Mouse (Mus musculus) liver, embryonic 15.5 days (tissue): ENCODE measurements at regions not wholly inside any gene's neighbourhood (a gene's known extent, or its start where the extent isn't known, plus 50 kb on each side); places are given as distances from the start of the nearest gene placed in this dataset.

Experiments
- ATAC-seq: fragments of 200-750 bp; cut with Nextera tagmentation; 2 replicates; pipeline ENCODE4 v1.8.0; 2017; ENCODE audit warnings: moderate number of reproducible peaks, mild to moderate bottlenecking, moderate library complexity; ENCODE audit not compliant: insufficient read depth
- H3K27ac ChIP-seq: fragments of 300-500 bp; sonication (generic); replicated peaks from 2 replicates; pipeline ENCODE4 v1.5.1; 2015; ENCODE audit warnings: mild to moderate bottlenecking, inconsistent platforms
- H3K27me3 ChIP-seq: fragments of 300-500 bp; sonication (generic); 2 replicates; pipeline ENCODE4 v1.6.1; 2015; ENCODE audit warnings: mild to moderate bottlenecking, inconsistent platforms
- H3K36me3 ChIP-seq: fragments of 300-500 bp; sonication (generic); replicated peaks from 2 replicates; pipeline ENCODE4 v1.6.1; 2015; ENCODE audit warnings: moderate library complexity, mild to moderate bottlenecking, inconsistent platforms
- H3K4me1 ChIP-seq: fragments of 300-500 bp; sonication (generic); replicated peaks from 2 replicates; pipeline ENCODE4 v1.6.1; 2015; ENCODE audit warnings: inconsistent platforms
- H3K4me2 ChIP-seq: fragments of 300-500 bp; sonication (generic); 2 replicates; pipeline ENCODE4 v1.6.1; 2015; ENCODE audit warnings: moderate library complexity, mild to moderate bottlenecking, inconsistent platforms
- H3K4me3 ChIP-seq: fragments of 300-500 bp; sonication (generic); replicated peaks from 2 replicates; pipeline ENCODE4 v1.5.1; 2015; ENCODE audit warnings: mild to moderate bottlenecking, inconsistent platforms
- H3K9ac ChIP-seq: fragments of 300-500 bp; sonication (generic); 2 replicates; pipeline ENCODE4 v1.6.1; 2015; ENCODE audit warnings: moderate library complexity, mild to moderate bottlenecking, inconsistent platforms
- H3K9me3 ChIP-seq: fragments of 300-500 bp; sonication (generic); replicated peaks from 2 replicates; pipeline ENCODE4 v1.6.1; 2016; ENCODE audit warnings: inconsistent platforms
- WGBS: fragments of 180-500 bp; shearing (Covaris S2); methylation state at CpG from one replicate; pipeline ENCODE4 v1.1.7; 2015; ENCODE audit warnings: mixed read lengths; ENCODE audit not compliant: insufficient replicate concordance; 5-methylcytosine and 5-hydroxymethylcytosine counted together

- Histone ChIP-seq H3K9ac (no peak overlapping the region), H3K36me3 (no peaks in the 10 kb centered on the region), H3K4me1 (no peaks in the 10 kb centered on the region), H3K4me2 (no peak overlapping the region), H3K4me3 (no peak overlapping the region), H3K27me3 (no peaks in the 10 kb centered on the region), H3K9me3 (no peaks in the 10 kb centered on the region), H3K27ac (no peak overlapping the region)
- WGBS: 61% methylated on average over 8 of the region's 8 CpGs
- ATAC-seq: peak; percentile 58; the same call in 1 of the 2 replicates
Observed at GRCm38 (mm10) chr17:45819143-45819542, 85.5 kb upstream of the 1600014C23Rik start.

- H3K36me3 ChIP-seq: no peaks in the 10 kb centered on the region
- H3K4me1 ChIP-seq: no peaks in the 10 kb centered on the region
- H3K4me2 ChIP-seq: no peak overlapping the region
- peaks cover under 1% of the 10 kb centered on the region; the same call in 1 of the 2 replicates for H3K27me3 ChIP-seq
- H3K9ac ChIP-seq: no peak overlapping the region
- 60% methylated on average over 3 of the region's 3 CpGs for WGBS
- H3K9me3 ChIP-seq: no peaks in the 10 kb centered on the region
- H3K27ac ChIP-seq: no peak overlapping the region
- ATAC-seq: no peak
- H3K4me3 ChIP-seq: no peak overlapping the region
Observed at GRCm38 (mm10) chr17:45816566-45816965, 82.9 kb upstream of the 1600014C23Rik start.

- no peak overlapping the region for H3K9ac ChIP-seq
Observed at GRCm38 (mm10) chr17:45815833-45816232, 82.2 kb upstream of the 1600014C23Rik start.

GRCm38 (mm10) chr17:45815341-45815740 lies 81.7 kb upstream of the 1600014C23Rik start:
- Histone ChIP-seq H3K9ac (no peak overlapping the region), H3K27me3 (peaks cover 6% of the 10 kb centered on the region; the same call in 1 of the 2 replicates), H3K4me2 (no peak overlapping the region), H3K27ac (no peak overlapping the region), H3K36me3 (no peaks in the 10 kb centered on the region), H3K9me3 (no peaks in the 10 kb centered on the region), H3K4me1 (no peaks in the 10 kb centered on the region), H3K4me3 (no peak overlapping the region)
- WGBS: 32% methylated on average over 7 of the region's 7 CpGs
- ATAC-seq: no peak

More at GRCm38 (mm10) chr17:45815833-45816232, 82.2 kb upstream of the 1600014C23Rik start:
- H3K9me3 ChIP-seq: no peaks in the 10 kb centered on the region
- 25% methylated on average over 2 of the region's 2 CpGs for WGBS
- H3K4me2 ChIP-seq: no peak overlapping the region
- H3K27me3 ChIP-seq: peaks cover 6% of the 10 kb centered on the region; the same call in 1 of the 2 replicates
- H3K27ac ChIP-seq: no peak overlapping the region
- no peak overlapping the region for H3K4me3 ChIP-seq
- no peaks in the 10 kb centered on the region for H3K4me1 ChIP-seq
- no peak for ATAC-seq
- no peaks in the 10 kb centered on the region for H3K36me3 ChIP-seq

- 30% methylated on average over 11 of the region's 11 CpGs for WGBS
- Histone ChIP-seq H3K4me2 (no peak overlapping the region), H3K9ac (no peak overlapping the region), H3K4me3 (no peak overlapping the region), H3K27me3 (peaks cover 6% of the 10 kb centered on the region; the same call in 1 of the 2 replicates), H3K9me3 (no peaks in the 10 kb centered on the region), H3K4me1 (no peaks in the 10 kb centered on the region), H3K36me3 (no peaks in the 10 kb centered on the region), H3K27ac (no peak overlapping the region)
- no peak for ATAC-seq
Observed at GRCm38 (mm10) chr17:45814586-45814985, 80.9 kb upstream of the 1600014C23Rik start.

GRCm38 (mm10) chr17:45813956-45814355 lies 80.3 kb upstream of the 1600014C23Rik start:
- ATAC-seq: no peak
- H3K9me3 ChIP-seq: no peaks in the 10 kb centered on the region
- H3K27ac ChIP-seq: no peak overlapping the region
- no peaks in the 10 kb centered on the region for H3K4me1 ChIP-seq
- H3K4me3 ChIP-seq: no peak overlapping the region
- peaks cover 6% of the 10 kb centered on the region; the same call in 1 of the 2 replicates for H3K27me3 ChIP-seq
- H3K4me2 ChIP-seq: no peak overlapping the region
- 48% methylated on average over 5 of the region's 5 CpGs for WGBS
- H3K36me3 ChIP-seq: no peaks in the 10 kb centered on the region
- H3K9ac ChIP-seq: no peak overlapping the region

GRCm38 (mm10) chr17:45812289-45812955 lies 78.8 kb upstream of the 1600014C23Rik start:
- peaks cover 15% of the 10 kb centered on the region for H3K27me3 ChIP-seq
- no peak for ATAC-seq
- H3K4me1 ChIP-seq: no peaks in the 10 kb centered on the region
- no peaks in the 10 kb centered on the region for H3K9me3 ChIP-seq
- no peak overlapping the region for H3K27ac ChIP-seq
- H3K36me3 ChIP-seq: no peaks in the 10 kb centered on the region
- WGBS: 69% methylated on average over 9 of the region's 9 CpGs
- H3K9ac ChIP-seq: no peak overlapping the region
- H3K4me3 ChIP-seq: no peak overlapping the region
- H3K4me2 ChIP-seq: no peak overlapping the region

- Histone ChIP-seq H3K9ac (no peak overlapping the region), H3K4me1 (no peaks in the 10 kb centered on the region), H3K27me3 (peaks cover 20% of the 10 kb centered on the region), H3K4me3 (no peak overlapping the region), H3K36me3 (no peaks in the 10 kb centered on the region), H3K9me3 (no peaks in the 10 kb centered on the region), H3K27ac (no peak overlapping the region), H3K4me2 (no peak overlapping the region)
- 68% methylated on average over 11 of the region's 11 CpGs for WGBS
- ATAC-seq: no peak
Observed at GRCm38 (mm10) chr17:45811632-45812221, 78.1 kb upstream of the 1600014C23Rik start.

GRCm38 (mm10) chr17:45809728-45810127 lies 76.1 kb upstream of the 1600014C23Rik start:
- no peak for ATAC-seq
- H3K36me3 ChIP-seq: no peaks in the 10 kb centered on the region
- WGBS: 74% methylated on average over 6 of the region's 6 CpGs
- no peak overlapping the region for H3K4me3 ChIP-seq
- no peak overlapping the region for H3K9ac ChIP-seq
- H3K4me1 ChIP-seq: no peaks in the 10 kb centered on the region
- H3K9me3 ChIP-seq: no peaks in the 10 kb centered on the region
- no peak overlapping the region for H3K4me2 ChIP-seq
- H3K27ac ChIP-seq: no peak overlapping the region
- H3K27me3 ChIP-seq: peaks cover 40% of the 10 kb centered on the region

GRCm38 (mm10) chr17:45808374-45808773 lies 74.7 kb upstream of the 1600014C23Rik start:
- H3K9me3 ChIP-seq: no peaks in the 10 kb centered on the region
- H3K27me3 ChIP-seq: peaks cover 52% of the 10 kb centered on the region
- 44% methylated on average over 4 of the region's 4 CpGs for WGBS
- no peaks in the 10 kb centered on the region for H3K4me1 ChIP-seq
- H3K27ac ChIP-seq: no peak overlapping the region
- no peak overlapping the region for H3K4me2 ChIP-seq
- ATAC-seq: no peak
- H3K4me3 ChIP-seq: no peak overlapping the region
- no peak overlapping the region for H3K9ac ChIP-seq
- H3K36me3 ChIP-seq: no peaks in the 10 kb centered on the region

GRCm38 (mm10) chr17:45807452-45807851 lies 73.8 kb upstream of the 1600014C23Rik start:
- Histone ChIP-seq H3K4me3 (no peak overlapping the region), H3K4me1 (no peaks in the 10 kb centered on the region), H3K9ac (no peak overlapping the region), H3K36me3 (no peaks in the 10 kb centered on the region), H3K27me3 (peaks cover 52% of the 10 kb centered on the region), H3K27ac (no peak overlapping the region), H3K9me3 (no peaks in the 10 kb centered on the region), H3K4me2 (no peak overlapping the region)
- ATAC-seq: peak; percentile 18; the same call in 1 of the 2 replicates
- WGBS: 37% methylated on average over 13 of the region's 13 CpGs
